Mouse (Mus musculus) embryonic facial prominence, embryonic 14.5 days (tissue): ENCODE results near the gene Abcc6. TPM values are rescaled to one million over a fixed set of nuclear protein-coding genes. Genes with fewer than 3 reads are reported as not detected.
A peak's percentile ranks its signal among the peaks of the same experiment; 100 is the strongest.

Experiments used
- ATAC-seq: fragments of 200-750 bp; cut with Nextera tagmentation; 2 replicates; pipeline ENCODE4 v1.8.0; 2017; ENCODE audit warnings: low read depth, moderate number of reproducible peaks, moderate TSS enrichment
- DNase-seq: peaks from one replicate; pipeline ENCODE4 v3.0.0-alpha.2; 2015; ENCODE audit warnings: low spot score
- H3K27ac ChIP-seq: fragments of 300-500 bp; sonication (generic); replicated peaks from 2 replicates; pipeline ENCODE4 v1.5.1; 2014; ENCODE audit warnings: low read depth, mild to moderate bottlenecking, low read length, moderate library complexity
- H3K27me3 ChIP-seq: fragments of 300-500 bp; sonication (generic); replicated peaks from 2 replicates; pipeline ENCODE4 v1.6.1; 2014; ENCODE audit warnings: low read length; ENCODE audit not compliant: control insufficient read depth, insufficient read depth
- H3K36me3 ChIP-seq: fragments of 300-500 bp; sonication (generic); 2 replicates; pipeline ENCODE4 v1.6.1; 2014; ENCODE audit warnings: low read length, mixed read lengths; ENCODE audit not compliant: control insufficient read depth, insufficient read depth
- H3K4me1 ChIP-seq: fragments of 300-500 bp; sonication (generic); 2 replicates; pipeline ENCODE4 v1.6.1; 2014; ENCODE audit warnings: antibody characterized with exemption, low read length; ENCODE audit not compliant: control insufficient read depth, insufficient read depth
- H3K4me2 ChIP-seq: fragments of 300-500 bp; sonication (generic); 2 replicates; pipeline ENCODE4 v1.6.1; 2014; ENCODE audit warnings: low read depth, mild to moderate bottlenecking, low read length, moderate library complexity, mixed read lengths
- H3K4me3 ChIP-seq: fragments of 300-500 bp; sonication (generic); 2 replicates; pipeline ENCODE4 v1.5.1; 2014; ENCODE audit warnings: low read depth, mild to moderate bottlenecking, low read length
- H3K9ac ChIP-seq: fragments of 300-500 bp; sonication (generic); 2 replicates; pipeline ENCODE4 v1.6.1; 2014; ENCODE audit warnings: low read depth, mild to moderate bottlenecking, low read length, moderate library complexity, mixed read lengths
- H3K9me3 ChIP-seq: fragments of 300-500 bp; sonication (generic); 2 replicates; pipeline ENCODE4 v1.6.1; 2016; ENCODE audit warnings: low read length; ENCODE audit not compliant: control insufficient read depth
- WGBS: fragments of 180-500 bp; shearing (Covaris S2); extraction: QIAGEN DNeasy Blood & Tissue Kit; methylation state at CpG from one replicate; pipeline ENCODE4 v1.1.7; 2014; 5-methylcytosine and 5-hydroxymethylcytosine counted together
- polyA plus RNA-seq: library from polyadenylated mRNA; unstranded; fragments of >200 nt; fragmentation: Nextera tagmentation; extraction: Ambion mirVana; gene quantifications from 2 replicates; pipeline ENCODE4 v1.2.1, GENCODE M21; 2014

The Abcc6 gene
- 0.39 and 0.64 TPM in 2 replicates for polyA plus RNA-seq

GRCm38 (mm10) chr7:46030145-46030488 lies at the start of gene Abcc6:
TSS of gene Abcc6 (minus strand) at chr7:46030302.
- Histone ChIP-seq H3K27ac (no peak within 1 kb of the TSS), H3K9ac (peak within 1 kb of the TSS; percentile 14; the same call in 1 of the 2 replicates), H3K4me3 (0 out of 2 replicates have a peak within 1 kb of the TSS, but pooled peaks have one; percentile 1), H3K27me3 (no peaks in the 10 kb centered on the region), H3K4me2 (peak within 1 kb of the TSS; percentile 31), H3K4me1 (peaks cover 9% of the 10 kb centered on the region), H3K9me3 (no peaks in the 10 kb centered on the region), H3K36me3 (no peaks in the 10 kb centered on the region)
- WGBS = 3% methylated on average over 9 of the region's 11 CpGs
- DNase-seq (peak; percentile 26), ATAC-seq (no peak)

- Histone ChIP-seq H3K9ac (no peak overlapping the region), H3K4me3 (no peak overlapping the region)
- 0 out of 2 replicates have a peak, but pooled peaks have one; percentile 22 for ATAC-seq
These were observed 47.6 kb upstream of the Abcc6 start for GRCm38 (mm10) chr7:46077675-46078074.

GRCm38 (mm10) chr7:46076844-46077243 lies 46.7 kb upstream of the Abcc6 start:
- Histone ChIP-seq H3K27ac (no peak overlapping the region), H3K36me3 (peaks cover 99% of the 10 kb centered on the region), H3K27me3 (no peaks in the 10 kb centered on the region), H3K4me2 (no peak overlapping the region), H3K4me3 (no peak overlapping the region), H3K9me3 (no peaks in the 10 kb centered on the region), H3K9ac (no peak overlapping the region), H3K4me1 (no peaks in the 10 kb centered on the region)
- 84% methylated on average over 7 of the region's 7 CpGs for WGBS
- ATAC-seq (no peak), DNase-seq (no peak)

More at GRCm38 (mm10) chr7:46077675-46078074, 47.6 kb upstream of the Abcc6 start:
- Histone ChIP-seq H3K4me2 (no peak overlapping the region), H3K4me1 (no peaks in the 10 kb centered on the region), H3K9me3 (no peaks in the 10 kb centered on the region), H3K36me3 (peaks cover 99% of the 10 kb centered on the region), H3K27me3 (no peaks in the 10 kb centered on the region), H3K27ac (no peak overlapping the region)
- 80% methylated on average over 12 of the region's 12 CpGs for WGBS
- DNase-seq = peak; percentile 8

- Histone ChIP-seq H3K27me3 (no peaks in the 10 kb centered on the region), H3K27ac (no peak overlapping the region), H3K36me3 (peaks cover 85% of the 10 kb centered on the region), H3K9me3 (no peaks in the 10 kb centered on the region), H3K4me2 (no peak overlapping the region), H3K9ac (no peak overlapping the region), H3K4me3 (no peak overlapping the region), H3K4me1 (no peaks in the 10 kb centered on the region)
- DNase-seq (no peak), ATAC-seq (no peak)
- WGBS = 96% methylated on average over 8 of the region's 8 CpGs
These were observed 38.7 kb upstream of the Abcc6 start for GRCm38 (mm10) chr7:46068831-46069230.

GRCm38 (mm10) chr7:46063296-46063695 lies 33.2 kb upstream of the Abcc6 start:
- DNase-seq (no peak), ATAC-seq (no peak)
- H3K4me1 ChIP-seq = no peaks in the 10 kb centered on the region
- no peak overlapping the region for H3K4me2 ChIP-seq
- no peaks in the 10 kb centered on the region for H3K27me3 ChIP-seq
- no peak overlapping the region for H3K9ac ChIP-seq
- peaks cover 80% of the 10 kb centered on the region for H3K36me3 ChIP-seq
- no peaks in the 10 kb centered on the region for H3K9me3 ChIP-seq
- H3K4me3 ChIP-seq = no peak overlapping the region
- WGBS = 91% methylated on average over 6 of the region's 6 CpGs
- H3K27ac ChIP-seq = no peak overlapping the region

GRCm38 (mm10) chr7:46061614-46062013 lies 31.5 kb upstream of the Abcc6 start:
- DNase-seq = no peak
- no peak overlapping the region for H3K9ac ChIP-seq
- WGBS = 96% methylated on average over 16 of the region's 16 CpGs
- no peaks in the 10 kb centered on the region for H3K9me3 ChIP-seq
- H3K36me3 ChIP-seq = peaks cover 90% of the 10 kb centered on the region
- no peak overlapping the region for H3K4me2 ChIP-seq
- H3K4me3 ChIP-seq = no peak overlapping the region
- no peaks in the 10 kb centered on the region for H3K4me1 ChIP-seq
- H3K27me3 ChIP-seq = no peaks in the 10 kb centered on the region
- no peak for ATAC-seq
- H3K27ac ChIP-seq = no peak overlapping the region

GRCm38 (mm10) chr7:46060688-46061087 lies 30.6 kb upstream of the Abcc6 start:
- 93% methylated on average over 8 of the region's 8 CpGs for WGBS
- ATAC-seq (no peak), DNase-seq (no peak)
- Histone ChIP-seq H3K4me2 (no peak overlapping the region), H3K4me3 (no peak overlapping the region), H3K27me3 (no peaks in the 10 kb centered on the region), H3K9me3 (no peaks in the 10 kb centered on the region), H3K36me3 (peaks cover 91% of the 10 kb centered on the region), H3K9ac (no peak overlapping the region), H3K27ac (no peak overlapping the region), H3K4me1 (no peaks in the 10 kb centered on the region)

GRCm38 (mm10) chr7:46058882-46059281 lies 28.8 kb upstream of the Abcc6 start:
- Histone ChIP-seq H3K27ac (no peak overlapping the region), H3K4me1 (no peaks in the 10 kb centered on the region), H3K4me3 (no peak overlapping the region), H3K4me2 (no peak overlapping the region), H3K36me3 (peaks cover 92% of the 10 kb centered on the region), H3K9me3 (no peaks in the 10 kb centered on the region), H3K9ac (no peak overlapping the region), H3K27me3 (no peaks in the 10 kb centered on the region)
- DNase-seq = no peak
- ATAC-seq = no peak
- WGBS = 87% methylated on average over 6 of the region's 11 CpGs

- Histone ChIP-seq H3K4me2 (no peak overlapping the region), H3K9ac (no peak overlapping the region), H3K4me1 (no peaks in the 10 kb centered on the region), H3K27me3 (no peaks in the 10 kb centered on the region), H3K4me3 (no peak overlapping the region), H3K36me3 (peaks cover 81% of the 10 kb centered on the region), H3K27ac (no peak overlapping the region), H3K9me3 (no peaks in the 10 kb centered on the region)
- DNase-seq (no peak), ATAC-seq (no peak)
- WGBS = 87% methylated on average over 3 of the region's 3 CpGs
These were observed 23.5 kb upstream of the Abcc6 start for GRCm38 (mm10) chr7:46053566-46053965.
